ENCODE assay signal across 7 mouse cellular contexts in the genomic region with DNA sequence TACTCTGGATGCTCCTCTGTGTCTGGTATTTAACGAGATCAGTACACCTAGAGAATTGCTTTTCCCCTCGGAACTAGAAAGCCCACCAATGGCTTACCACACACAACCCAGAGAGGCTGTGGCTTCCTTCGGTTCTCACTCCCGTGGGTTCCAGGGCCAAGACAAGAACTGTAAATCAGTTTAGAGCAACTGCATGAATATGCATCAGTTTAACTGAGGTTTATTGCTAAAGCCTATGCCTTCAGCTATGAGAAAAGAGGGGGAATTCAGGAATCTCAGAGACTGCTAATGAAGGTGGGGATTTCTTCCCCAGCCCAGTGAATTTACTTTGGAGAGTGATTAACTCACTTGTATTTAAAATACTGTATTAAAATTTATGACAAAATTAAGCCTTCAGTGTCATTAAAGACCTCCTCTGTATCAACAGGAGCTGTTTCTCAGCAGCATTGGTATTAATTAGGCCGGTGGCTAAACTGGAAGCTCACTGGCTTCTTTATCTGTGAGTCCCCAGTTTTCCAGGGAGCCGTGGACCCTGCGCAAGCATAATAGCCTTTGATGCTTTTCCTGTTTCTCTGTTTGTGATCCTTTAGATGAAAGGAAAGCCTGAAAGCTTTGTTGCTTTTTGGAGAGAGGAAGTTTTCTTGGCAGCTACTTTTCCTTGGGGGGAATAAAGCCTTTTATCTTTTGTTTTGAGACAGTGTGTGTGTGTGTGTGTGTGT. TPM values are rescaled to one million over a fixed set of nuclear protein-coding genes. Genes with fewer than 3 reads are reported as not detected.
A peak's percentile ranks its signal among the peaks of the same experiment; 100 is the strongest.
DNase-seq lines count a peak whose midpoint lies in the region; ATAC-seq lines count a peak whose summit lies in the region.

No protein-coding gene starts in this region.

- H3K9me3 ChIP-seq in kidney, embryonic 15.5 days (replicated peaks), result no peaks in the 10 kb centered on the region
- H3K9me3 ChIP-seq in forebrain, embryonic 11.5 days (ENCODE audit: control insufficient read depth, low read length), result no peaks in the 10 kb centered on the region
- no peaks in the 10 kb centered on the region for H3K9me3 ChIP-seq in midbrain, embryonic 11.5 days (ENCODE audit: control insufficient read depth, low read length)

- H3K4me2 ChIP-seq in kidney, embryonic 15.5 days, result peak overlapping the region; percentile 17; the same call in 1 of the 2 replicates
- peak overlapping the region; percentile 30; the same call in 1 of the 2 replicates for H3K4me2 ChIP-seq in forebrain, embryonic 11.5 days (ENCODE audit: low read depth, low read length, severe bottlenecking)
- peak overlapping the region; percentile 12; the same call in 1 of the 2 replicates for H3K4me2 ChIP-seq in midbrain, embryonic 11.5 days

- H3K4me1 ChIP-seq in kidney, embryonic 15.5 days, result peaks cover 8% of the 10 kb centered on the region
- H3K4me1 ChIP-seq in forebrain, embryonic 11.5 days (replicated peaks; ENCODE audit: control insufficient read depth, insufficient read depth, low read length), result peaks cover 5% of the 10 kb centered on the region; the same call in 1 of the 2 replicates
- peaks cover 11% of the 10 kb centered on the region for H3K4me1 ChIP-seq in midbrain, embryonic 11.5 days (ENCODE audit: control insufficient read depth, insufficient read depth, low read length)

- no peak overlapping the region for H3K4me3 ChIP-seq in kidney, embryonic 15.5 days (replicated peaks)
- no peak overlapping the region for H3K4me3 ChIP-seq in forebrain, embryonic 11.5 days (ENCODE audit: low read depth, low read length)
- H3K4me3 ChIP-seq in midbrain, embryonic 11.5 days (ENCODE audit: low read depth, low read length), result no peak overlapping the region

- peak overlapping the region; percentile 48 for H3K27ac ChIP-seq in kidney, embryonic 15.5 days
- H3K27ac ChIP-seq in forebrain, embryonic 11.5 days (ENCODE audit: low read depth, low read length), result peak overlapping the region; percentile 84
- peak overlapping the region; percentile 68 for H3K27ac ChIP-seq in midbrain, embryonic 11.5 days (ENCODE audit: low read depth, low read length)

- 25% methylated on average over 7 of the region's 7 CpGs for WGBS in kidney, embryonic 15.5 days
- WGBS in forebrain, embryonic 11.5 days, result 15% methylated on average over 7 of the region's 7 CpGs
- WGBS in midbrain, embryonic 11.5 days, result 17% methylated on average over 7 of the region's 7 CpGs

- no peak overlapping the region for H3K9ac ChIP-seq in kidney, embryonic 15.5 days
- no peak overlapping the region for H3K9ac ChIP-seq in forebrain, embryonic 11.5 days (ENCODE audit: low read length)
- peak overlapping the region; percentile 28 for H3K9ac ChIP-seq in midbrain, embryonic 11.5 days (ENCODE audit: low read length)

- no peaks in the 10 kb centered on the region for H3K27me3 ChIP-seq in kidney, embryonic 15.5 days
- no peaks in the 10 kb centered on the region for H3K27me3 ChIP-seq in forebrain, embryonic 11.5 days (ENCODE audit: control insufficient read depth, insufficient read depth, low read length)
- H3K27me3 ChIP-seq in midbrain, embryonic 11.5 days (ENCODE audit: control insufficient read depth, insufficient read depth, low read length), result no peaks in the 10 kb centered on the region

- no peaks in the 10 kb centered on the region for H3K36me3 ChIP-seq in kidney, embryonic 15.5 days
- no peaks in the 10 kb centered on the region for H3K36me3 ChIP-seq in forebrain, embryonic 11.5 days (ENCODE audit: control insufficient read depth, insufficient read depth, low read length)
- no peaks in the 10 kb centered on the region for H3K36me3 ChIP-seq in midbrain, embryonic 11.5 days (ENCODE audit: control insufficient read depth, insufficient read depth, low read length)

- 0 out of 2 replicates have a peak, but pooled peaks have one; percentile 22 for ATAC-seq in kidney, embryonic 15.5 days (replicated peaks; ENCODE audit: low FRiP score)
- ATAC-seq in forebrain, embryonic 11.5 days (replicated peaks; ENCODE audit: low FRiP score), result peak; percentile 82
- ATAC-seq in midbrain, embryonic 11.5 days (ENCODE audit: low FRiP score), result peak; percentile 74
- no peak for ATAC-seq in inflammation-experienced regulatory T-cells, adult 6 months

- no peak for DNase-seq in kidney, postnatal 25 days
- DNase-seq in embryo, embryonic 11 days, result peak; percentile 31
- peak; percentile 71 for DNase-seq in forebrain, embryonic 11.5 days (ENCODE audit: low spot score)
- DNase-seq in midbrain, embryonic 11.5 days (ENCODE audit: low spot score, missing footprints), result peak; percentile 90
- DNase-seq in ovary, adult 18-20 months (ENCODE audit: low spot score), result no peak

RNA-seq across cellular contexts. Expression of a gene that starts 44.4 kb away (rescaled TPM):
- polyA plus RNA-seq in kidney, embryonic 15.5 days (2015; fragmentation: Nextera tagmentation; extraction: Ambion mirVana), result 6.2 and 6.9 TPM in 2 replicates
- polyA plus RNA-seq in forebrain, embryonic 11.5 days (2014; fragmentation: Nextera tagmentation; extraction: Ambion mirVana), result 11.7 and 13.6 TPM in 2 replicates
- polyA plus RNA-seq in midbrain, embryonic 11.5 days (2014; fragmentation: Nextera tagmentation; extraction: Ambion mirVana), result 18.6 and 19.3 TPM in 2 replicates
- not detected for polyA plus RNA-seq in inflammation-experienced regulatory T-cells, adult 6 months (2017; shearing (Covaris generic))

Comparison
In these comparisons a context has a peak if more than half of its experiments do, and no peak if none do; other contexts are left out.
1. DNase-seq: peak in embryo, embryonic 11 days (single experiment), forebrain, embryonic 11.5 days (single experiment) and midbrain, embryonic 11.5 days (single experiment); none in kidney, postnatal 25 days (0 of 2) and ovary, adult 18-20 months (single experiment).
2. Peak in every context shown above with its lines, with median percentiles within 50 percentile points of each other: H3K27ac ChIP-seq and H3K4me2 ChIP-seq.